Mouse (Mus musculus) CH12.LX (cell line): ENCODE measurements at regions not wholly inside any gene's neighbourhood (a gene's known extent, or its start where the extent isn't known, plus 50 kb on each side); places are given as distances from the start of the nearest gene placed in this dataset.

ENCODE experiments used
- CHD1 ChIP-seq: IDR thresholded peaks from 2 replicates; pipeline ENCODE4 v1.6.1; 2012; ENCODE audit warnings: low read depth, low read length, improper control_type of control experiment, inconsistent platforms
- CTCF ChIP-seq, 2 experiments: IDR thresholded peaks in 1 of 2; conservative IDR thresholded peaks in 1 of 2; 2 replicates each; pipeline ENCODE4 v1.5.1; 2011 to 2012; ENCODE audit warnings: low read depth in 2 of 2, low read length in 2 of 2, improper control_type of control experiment in 1 of 2, inconsistent platforms in 1 of 2, mild to moderate bottlenecking in 1 of 2, moderate library complexity in 1 of 2
- HCFC1 ChIP-seq: IDR thresholded peaks from 2 replicates; pipeline ENCODE4 v1.6.1; 2012; ENCODE audit warnings: low read depth, mild to moderate bottlenecking, inconsistent platforms, low read length, improper control_type of control experiment
- JUN ChIP-seq: IDR thresholded peaks from 2 replicates; pipeline ENCODE4 v1.6.1; 2011; ENCODE audit warnings: low read depth, mild to moderate bottlenecking, low read length, improper control_type of control experiment, moderate library complexity; ENCODE audit not compliant: insufficient read depth
- MAX ChIP-seq: IDR thresholded peaks from 2 replicates; pipeline ENCODE4 v1.6.1; 2011; ENCODE audit warnings: low read length, improper control_type of control experiment
- USF1 ChIP-seq: IDR thresholded peaks from 2 replicates; pipeline ENCODE4 v1.6.1; 2014; ENCODE audit warnings: low read depth, mild to moderate bottlenecking, inconsistent platforms, low read length, improper control_type of control experiment
- ZC3H11A ChIP-seq: IDR thresholded peaks from 2 replicates; pipeline ENCODE4 v1.6.1; 2012; ENCODE audit warnings: low read depth, mild to moderate bottlenecking, inconsistent platforms, low read length, improper control_type of control experiment

- no peak for TF ChIP-seq MAX
- TF ChIP-seq HCFC1: no peak
- TF ChIP-seq USF1: no peak
- TF ChIP-seq JUN: no peak
- TF ChIP-seq CTCF (conservative IDR thresholded peaks at IDR 0.05 in 1 of 2, IDR thresholded peaks at IDR 0.05 in 1 of 2; ENCODE audit: low read depth in 2 of 2, low read length in 2 of 2): no peak
- TF ChIP-seq ZC3H11A: no peak
- TF ChIP-seq CHD1: no peak
These were observed 193.5 kb upstream of the Bmper start for GRCm38 (mm10) chr9:23029421-23029820.
